In the genomic region with DNA sequence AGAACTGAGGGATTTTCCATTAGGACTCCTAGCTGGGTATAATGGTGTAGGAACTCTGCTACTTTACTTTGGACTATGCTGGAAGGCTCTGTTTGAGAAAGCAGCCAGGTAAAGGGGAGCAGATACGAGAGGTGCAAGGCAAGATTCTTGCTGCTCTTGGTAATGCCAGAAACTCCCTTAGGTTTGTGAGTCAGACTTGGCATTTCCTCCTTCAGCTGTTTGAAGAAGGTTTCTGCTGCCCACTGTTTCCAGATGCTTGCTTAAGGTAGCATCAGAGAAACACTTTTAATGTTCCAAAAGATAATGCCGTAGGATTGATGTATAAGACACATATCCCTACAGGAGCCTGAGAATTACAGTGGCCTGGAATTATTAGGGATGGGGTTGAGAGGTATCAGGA, we compare ENCODE assay signal across 11 mouse cellular contexts.
"Had no signal": no experiment of that assay in that cellular context is flagged by ENCODE, and none has a peak within 500 bp of the region (broad histone marks: within the 10 kb centered on the region; RNA-seq: fewer than 3 reads in every experiment).

No protein-coding gene starts in this region.

- DNase-seq: retina, postnatal 1 day; right cerebral cortex, adult 18-20 months; right cerebral cortex, postnatal 14 days; right cerebral cortex, postnatal 4 days; spleen, adult 18-20 months; thymus, adult 18-20 months; thymus, adult 2 months; thymus, postnatal 14 days; thymus, postnatal 25 days; thymus, postnatal 36 days; thymus, postnatal 4 days had no signal
